Mouse (Mus musculus) forebrain, embryonic 15.5 days (tissue): ENCODE measurements at regions not wholly inside any gene's neighbourhood (a gene's known extent, or its start where the extent isn't known, plus 50 kb on each side); places are given as distances from the start of the nearest gene placed in this dataset. TPM values are rescaled to one million over a fixed set of nuclear protein-coding genes. Genes with fewer than 3 reads are reported as not detected.

Experiments
- ATAC-seq: fragments of 200-750 bp; cut with Nextera tagmentation; replicated peaks from 2 replicates; pipeline ENCODE4 v1.8.0; 2017; ENCODE audit warnings: mild to moderate bottlenecking, moderate TSS enrichment, moderate library complexity
- H3K27ac ChIP-seq: fragments of 300-500 bp; sonication (generic); replicated peaks from 2 replicates; pipeline ENCODE4 v1.5.1; 2015; ENCODE audit warnings: mild to moderate bottlenecking, inconsistent platforms
- H3K27me3 ChIP-seq: fragments of 300-500 bp; sonication (generic); 2 replicates; pipeline ENCODE4 v1.6.1; 2015; ENCODE audit warnings: inconsistent platforms
- H3K36me3 ChIP-seq: fragments of 300-500 bp; sonication (generic); 2 replicates; pipeline ENCODE4 v1.6.1; 2015; ENCODE audit warnings: mild to moderate bottlenecking, inconsistent platforms
- H3K4me1 ChIP-seq: fragments of 300-500 bp; sonication (generic); 2 replicates; pipeline ENCODE4 v1.6.1; 2015; ENCODE audit warnings: inconsistent platforms
- H3K4me2 ChIP-seq: fragments of 300-500 bp; sonication (generic); replicated peaks from 2 replicates; pipeline ENCODE4 v1.6.1; 2015; ENCODE audit warnings: mild to moderate bottlenecking, inconsistent platforms
- H3K4me3 ChIP-seq: fragments of 300-500 bp; sonication (generic); 2 replicates; pipeline ENCODE4 v1.5.1; 2015; ENCODE audit warnings: mild to moderate bottlenecking, inconsistent platforms
- H3K9ac ChIP-seq: fragments of 300-500 bp; sonication (generic); replicated peaks from 2 replicates; pipeline ENCODE4 v1.6.1; 2015; ENCODE audit warnings: mild to moderate bottlenecking, inconsistent platforms
- H3K9me3 ChIP-seq: fragments of 300-500 bp; sonication (generic); 2 replicates; pipeline ENCODE4 v1.6.1; 2016; ENCODE audit warnings: inconsistent platforms
- WGBS: fragments of 180-500 bp; shearing (Covaris S2); methylation state at CpG from one replicate; pipeline ENCODE4 v1.1.7; 2015; ENCODE audit warnings: mixed read lengths; 5-methylcytosine and 5-hydroxymethylcytosine counted together
- microRNA-seq: library from miRNA; unstranded; fragments of <30 nt; microRNA quantifications from one replicate; pipeline ENCODE4, GENCODE M21; 2016

DNA sequence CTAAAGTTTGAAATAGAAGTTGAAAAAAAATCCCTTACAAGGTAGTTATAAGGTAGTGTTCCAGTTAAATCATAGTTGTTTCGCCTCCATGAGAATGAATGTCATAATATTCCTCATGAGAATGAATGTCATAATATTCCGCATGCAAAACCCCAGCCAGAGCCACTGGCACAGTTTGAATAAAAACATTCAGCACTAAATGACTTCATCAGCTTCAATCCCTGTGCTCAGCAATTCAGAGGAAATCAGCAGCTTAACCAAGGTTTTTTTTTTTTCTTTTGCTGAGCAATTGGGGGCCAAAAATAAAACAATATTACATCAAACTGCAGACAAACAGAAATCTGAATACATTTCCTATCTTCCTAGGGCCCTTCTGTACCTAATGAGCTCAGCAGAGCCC is 102.7 kb upstream of the Slc24a2 start:
- no peak overlapping the region for H3K27ac ChIP-seq
- no peak overlapping the region for H3K9ac ChIP-seq

DNA sequence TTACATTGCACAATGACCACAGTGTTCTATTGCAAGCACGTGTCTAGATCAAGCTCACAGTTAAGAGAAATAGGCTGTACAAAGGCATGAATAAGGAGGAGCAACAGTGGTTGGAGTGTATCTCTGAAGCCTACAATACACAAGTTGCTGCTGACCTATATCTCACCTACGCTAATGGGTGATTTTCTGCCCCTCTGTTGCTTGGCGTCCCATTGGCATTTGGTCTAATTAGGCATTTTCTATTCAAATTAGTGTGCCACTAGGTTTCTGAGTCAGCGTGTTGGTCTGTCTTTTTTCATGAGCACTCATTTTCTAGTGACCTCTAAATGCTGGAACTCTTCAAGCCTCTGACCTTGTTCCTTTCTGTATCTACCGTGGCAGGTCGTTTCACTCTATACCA is 98.9 kb upstream of the Slc24a2 start:
- H3K9ac ChIP-seq: no peak overlapping the region
- no peaks in the 10 kb centered on the region for H3K36me3 ChIP-seq
- no peak overlapping the region for H3K4me2 ChIP-seq
- WGBS: 43% methylated on average over 6 of the region's 6 CpGs
- no peaks in the 10 kb centered on the region for H3K27me3 ChIP-seq
- H3K27ac ChIP-seq: no peak overlapping the region
- no peak for ATAC-seq
- H3K4me1 ChIP-seq: no peaks in the 10 kb centered on the region
- H3K4me3 ChIP-seq: no peak overlapping the region
- H3K9me3 ChIP-seq: no peaks in the 10 kb centered on the region

More for the DNA sequence above, 102.7 kb upstream of the Slc24a2 start:
- Histone ChIP-seq H3K4me2 (no peak overlapping the region), H3K27me3 (no peaks in the 10 kb centered on the region), H3K36me3 (no peaks in the 10 kb centered on the region), H3K4me1 (no peaks in the 10 kb centered on the region), H3K4me3 (no peak overlapping the region), H3K9me3 (no peaks in the 10 kb centered on the region)
- 71% methylated on average over 2 of the region's 2 CpGs for WGBS
- no peak for ATAC-seq

DNA sequence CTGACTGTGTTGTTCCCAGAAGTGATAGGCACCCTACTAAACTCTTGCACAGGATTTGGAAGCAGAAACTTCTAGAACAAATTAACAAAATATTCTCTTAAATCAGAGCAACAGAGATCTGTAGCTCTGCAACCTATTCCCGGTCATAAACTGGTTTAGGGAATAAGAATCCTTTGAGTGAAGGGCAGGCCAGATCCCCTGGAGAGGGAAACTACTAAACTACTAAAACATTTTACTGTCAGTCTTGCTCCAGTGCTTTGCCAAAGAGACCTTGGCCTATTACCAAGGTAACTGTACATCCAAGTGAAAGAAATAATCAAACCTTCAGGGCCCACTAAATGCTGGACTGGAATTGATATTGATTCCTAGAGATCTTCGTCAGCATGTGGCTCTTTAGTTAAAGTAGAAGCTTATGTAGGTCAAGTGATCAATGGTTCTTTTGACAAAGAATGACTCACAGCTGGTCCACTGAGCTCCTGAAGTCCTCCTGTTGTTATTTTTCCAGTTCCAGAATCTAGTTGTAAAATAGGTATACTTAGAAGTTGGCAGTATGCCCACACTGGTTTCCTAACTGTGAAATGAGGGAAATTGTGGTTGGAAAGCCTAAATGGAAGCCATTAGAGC is 91.6 kb upstream of the Slc24a2 start:
- H3K4me3 ChIP-seq: no peak overlapping the region
- ATAC-seq: no peak
- H3K27ac ChIP-seq: no peak overlapping the region
- 72% methylated on average over 2 of the region's 2 CpGs for WGBS
- no peak overlapping the region for H3K9ac ChIP-seq
- H3K4me2 ChIP-seq: no peak overlapping the region
- no peaks in the 10 kb centered on the region for H3K9me3 ChIP-seq
- no peaks in the 10 kb centered on the region for H3K36me3 ChIP-seq
- H3K4me1 ChIP-seq: no peaks in the 10 kb centered on the region
- H3K27me3 ChIP-seq: no peaks in the 10 kb centered on the region

DNA sequence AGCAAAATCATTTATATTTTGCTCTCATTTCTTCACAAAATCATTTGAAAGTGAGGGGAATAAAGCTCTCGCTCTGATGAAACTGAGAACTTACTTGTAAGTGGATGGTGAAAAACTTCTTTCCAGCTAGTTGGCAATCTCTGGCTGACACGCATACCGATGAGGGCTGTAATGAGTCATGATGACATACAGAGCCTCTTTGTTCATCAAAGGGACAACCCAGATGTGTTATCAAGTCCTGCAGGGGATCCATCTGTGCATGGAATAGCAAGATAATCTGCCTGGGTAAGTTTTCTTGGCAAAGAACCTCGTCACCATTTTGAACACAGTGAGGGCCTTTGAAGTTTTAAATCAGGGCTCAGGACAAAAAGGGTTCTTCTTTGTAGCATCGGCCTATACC is 67.9 kb upstream of the Slc24a2 start:
- ATAC-seq: no peak
- no peak overlapping the region for H3K4me3 ChIP-seq
- no peak overlapping the region for H3K4me2 ChIP-seq
- 63% methylated on average over 5 of the region's 5 CpGs for WGBS
- no peaks in the 10 kb centered on the region for H3K27me3 ChIP-seq
- no peak overlapping the region for H3K27ac ChIP-seq
- H3K9me3 ChIP-seq: no peaks in the 10 kb centered on the region
- no peak overlapping the region for H3K9ac ChIP-seq
- H3K36me3 ChIP-seq: no peaks in the 10 kb centered on the region
- no peaks in the 10 kb centered on the region for H3K4me1 ChIP-seq

DNA sequence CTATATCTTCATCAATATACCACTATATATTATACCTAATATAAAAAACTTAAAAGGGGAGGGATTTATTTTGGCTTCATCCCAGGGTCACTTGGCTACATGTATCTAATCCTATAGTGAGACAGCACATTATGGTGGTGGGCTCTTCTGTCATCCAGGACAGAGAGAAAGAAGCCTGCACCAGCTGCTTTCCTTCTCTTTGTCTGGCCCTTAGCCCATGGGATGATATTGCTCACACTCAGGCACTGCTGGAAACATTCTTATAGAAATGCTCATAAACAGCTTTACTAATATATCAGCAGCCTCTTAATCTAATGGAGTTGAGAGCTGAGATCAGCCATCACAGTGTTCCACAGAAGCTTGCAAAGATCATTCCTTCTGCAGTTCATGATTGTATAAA is 64.3 kb upstream of the Slc24a2 start:
- H3K27me3 ChIP-seq: no peaks in the 10 kb centered on the region
- H3K36me3 ChIP-seq: no peaks in the 10 kb centered on the region
- no peak overlapping the region for H3K9ac ChIP-seq
- H3K4me1 ChIP-seq: no peaks in the 10 kb centered on the region
- no peaks in the 10 kb centered on the region for H3K9me3 ChIP-seq
- no peak for ATAC-seq
- no peak overlapping the region for H3K27ac ChIP-seq
- no peak overlapping the region for H3K4me3 ChIP-seq
- H3K4me2 ChIP-seq: no peak overlapping the region

Small RNA genes lying in the stretch of these regions (microRNA-seq; reads per million reads assigned to microRNA genes)
- not detected for gene Gm23154
